In genomic region chr10:93325804-93326740, GRCm38 (mm10) we compare ENCODE assay signal across 8 mouse cellular contexts. TPM values are rescaled to one million over a fixed set of nuclear protein-coding genes. Genes with fewer than 3 reads are reported as not detected.
A peak's percentile ranks its signal among the peaks of the same experiment; 100 is the strongest.
DNase-seq lines count a peak whose midpoint lies in the region; ATAC-seq and TF ChIP-seq lines count a peak whose summit lies in the region.
"Had no signal": no experiment of that assay in that cellular context is flagged by ENCODE, and none has a peak within 500 bp of the region (broad histone marks: within the 10 kb centered on the region; RNA-seq: fewer than 3 reads in every experiment).

No protein-coding gene starts in this region.

- no peaks in the 10 kb centered on the region for H3K36me3 ChIP-seq in E14TG2a.4 (ENCODE audit: insufficient read depth, low read length)
- no peaks in the 10 kb centered on the region for H3K36me3 ChIP-seq in kidney, adult 2 months (ENCODE audit: control insufficient read depth, insufficient read depth, low read length)
- H3K36me3 ChIP-seq in hindbrain, postnatal 0 days (ENCODE audit: insufficient read depth, low read length): no peaks in the 10 kb centered on the region
- H3K36me3 ChIP-seq: midbrain, embryonic 10.5 days had no signal

- ATAC-seq in hindbrain, postnatal 0 days: no peak

- DNase-seq in adrenal gland, postnatal 36 days: peak; percentile 49 to 58
- DNase-seq in kidney, adult 2 months: peak; percentile 65
- peak; percentile 76 for DNase-seq in lung, postnatal 10 days
- no peak for DNase-seq in frontal cortex, adult 2 months (ENCODE audit: extremely low spot score in 1 of 2, low spot score in 1 of 2)
- no peak for DNase-seq in hindbrain, postnatal 0 days (ENCODE audit: low spot score)
- no peak for DNase-seq in gastrocnemius, adult 8-10 months (ENCODE audit: low spot score in 2 of 2)

- peak overlapping the region; percentile 43 for H3K4me3 ChIP-seq in E14TG2a.4 (replicated peaks; ENCODE audit: low read length)
- no peak overlapping the region for H3K4me3 ChIP-seq in kidney, adult 2 months (ENCODE audit: insufficient read depth, low read depth, low read length)
- H3K4me3 ChIP-seq in hindbrain, postnatal 0 days (ENCODE audit: low read length): no peak overlapping the region
- H3K4me3 ChIP-seq: midbrain, embryonic 10.5 days had no signal

- WGBS in kidney, adult 2 months: 57% methylated on average over 12 of the region's 12 CpGs
- WGBS in hindbrain, postnatal 0 days: 80% methylated on average over 12 of the region's 12 CpGs

- no peak overlapping the region for H3K4me2 ChIP-seq in hindbrain, postnatal 0 days (ENCODE audit: low read depth, low read length)

- peaks cover 40% of the 10 kb centered on the region for H3K4me1 ChIP-seq in E14TG2a.4 (replicated peaks; ENCODE audit: low read depth, low read length)
- no peaks in the 10 kb centered on the region; the same call in 1 of the 2 replicates for H3K4me1 ChIP-seq in kidney, adult 2 months (ENCODE audit: control insufficient read depth, insufficient read depth, low read length)
- H3K4me1 ChIP-seq in hindbrain, postnatal 0 days (ENCODE audit: insufficient read depth, low read length): no peaks in the 10 kb centered on the region

- peak overlapping the region; percentile 42; the same call in 1 of the 2 replicates for H3K27ac ChIP-seq in kidney, adult 2 months (ENCODE audit: insufficient read depth, low read depth, low read length)
- H3K27ac ChIP-seq in hindbrain, postnatal 0 days: no peak overlapping the region
- H3K27ac ChIP-seq: midbrain, embryonic 10.5 days had no signal

- no peak overlapping the region for H3K9ac ChIP-seq in hindbrain, postnatal 0 days (replicated peaks; ENCODE audit: low read length)

- H3K27me3 ChIP-seq in E14TG2a.4 (ENCODE audit: insufficient read depth, low read length): no peaks in the 10 kb centered on the region
- H3K27me3 ChIP-seq in kidney, adult 2 months (replicated peaks; ENCODE audit: control insufficient read depth, insufficient read depth, low read length): no peaks in the 10 kb centered on the region
- H3K27me3 ChIP-seq in hindbrain, postnatal 0 days (ENCODE audit: insufficient read depth, low read length): no peaks in the 10 kb centered on the region

- TF ChIP-seq POLR2A in kidney, adult 2 months (IDR thresholded peaks at IDR 0.05; ENCODE audit: low read depth, low read length): no peak

- no peak for TF ChIP-seq CTCF in E14TG2a.4 (conservative IDR thresholded peaks at IDR 0.05; ENCODE audit: low read length)
- TF ChIP-seq CTCF in kidney, adult 2 months (conservative IDR thresholded peaks at IDR 0.05; ENCODE audit: insufficient read depth, insufficient read length, low read depth, low read length): no peak
- TF ChIP-seq CTCF in hindbrain, postnatal 0 days (IDR thresholded peaks at IDR 0.05; ENCODE audit: low read depth): no peak

- no peaks in the 10 kb centered on the region for H3K9me3 ChIP-seq in E14TG2a.4 (ENCODE audit: low read length)
- H3K9me3 ChIP-seq in hindbrain, postnatal 0 days (ENCODE audit: low read length): no peaks in the 10 kb centered on the region
- H3K9me3 ChIP-seq: midbrain, embryonic 10.5 days had no signal

RNA-seq across cellular contexts. Expression of gene Elk3, which starts 15.1 kb away (rescaled TPM):
- total RNA-seq in adrenal gland, postnatal 36 days (2021): 10 to 100 TPM; 40.2 to 42.0 TPM
- 27.5 and 28.1 TPM in 2 replicates for polyA plus RNA-seq in kidney, adult 2 months (2012; rRNA removed)
- 8.0 and 8.4 TPM in 2 replicates for polyA plus RNA-seq in frontal cortex, adult 2 months (2012; rRNA removed)
- total RNA-seq in hindbrain, postnatal 0 days (2014; rRNA removed): 7.6 and 9.5 TPM in 2 replicates
- 6.2 and 7.1 TPM in 2 replicates for polyA plus RNA-seq in hindbrain, postnatal 0 days (2015; fragmentation: Nextera tagmentation; extraction: Ambion mirVana)
- 10 to 100 TPM in 1 of 4 experiments, 1 to 10 TPM in 3; 6.9 to 11.1 (median 8.1) TPM for total RNA-seq in gastrocnemius, adult 8-10 months (2022)

Comparison
In these comparisons a context has a peak if more than half of its experiments do, and no peak if none do; other contexts are left out.
1. DNase-seq: peak in adrenal gland, postnatal 36 days (2 of 2), kidney, adult 2 months (single experiment) and lung, postnatal 10 days (single experiment); none in frontal cortex, adult 2 months (0 of 2), hindbrain, postnatal 0 days (single experiment) and gastrocnemius, adult 8-10 months (0 of 2).